Mouse (Mus musculus): ENCODE data around the gene Cebpz. TPM values are rescaled to one million over a fixed set of nuclear protein-coding genes. Genes with fewer than 3 reads are reported as not detected.

Gene Cebpz
- polyA plus RNA-seq, 1 experiment from 2014 or later = 42.4 TPM

DNA sequence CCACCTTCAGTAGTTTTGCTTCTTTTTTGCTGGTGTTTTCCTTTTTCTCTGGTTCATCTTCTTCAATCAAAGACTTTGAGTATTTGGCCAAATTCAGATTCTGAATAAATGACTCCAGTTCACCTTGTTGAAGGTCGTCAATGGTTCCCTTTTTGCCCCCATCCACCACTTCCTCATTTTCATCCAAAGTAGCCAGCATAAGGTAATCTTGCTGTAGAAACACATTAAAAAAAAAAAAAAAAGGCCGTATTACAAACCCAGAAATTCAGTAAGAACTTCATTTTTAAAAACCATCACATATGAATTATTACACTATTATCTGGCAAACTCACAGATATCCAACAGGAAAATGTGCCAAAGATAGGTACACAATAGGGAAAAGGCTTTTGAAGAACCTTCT is 1.0 kb downstream of the Cebpz start:
- Histone ChIP-seq H3K4me1 (peaks cover 11% of the 10 kb centered on the region), H3K27me3 (ENCODE audit: insufficient read depth, poor library complexity, severe bottlenecking) (no peaks in the 10 kb centered on the region), H3K9me3 (no peaks in the 10 kb centered on the region), H3K36me3 (peaks cover 52% of the 10 kb centered on the region), H3K27ac (no peak overlapping the region), H3K4me3 (peak overlapping the region; percentile 92)
- WGBS = 79% methylated on average over 2 of the region's 2 CpGs
- no peak for DNase-seq (ENCODE audit: low spot score)

DNA sequence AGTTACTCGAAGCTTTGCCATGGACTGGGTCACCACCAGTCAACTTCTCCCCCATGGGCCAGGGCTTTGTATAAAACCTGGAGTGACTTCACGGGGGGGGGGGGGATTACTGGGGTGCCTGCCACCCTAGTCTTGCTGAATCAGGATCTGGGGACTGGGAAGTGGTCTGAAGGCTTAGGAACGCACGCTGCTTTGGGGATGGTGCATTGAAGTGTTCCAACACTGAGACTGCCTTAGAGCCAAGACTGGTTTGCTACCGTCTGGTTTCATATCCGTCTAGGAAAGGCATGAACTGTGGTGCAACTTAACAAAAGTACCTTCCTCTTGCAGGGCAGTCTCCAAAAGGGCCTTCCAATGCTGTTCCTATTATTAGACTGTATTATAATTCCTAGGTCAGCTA is 19.2 kb downstream of the Cebpz start:
- Histone ChIP-seq H3K4me3 (0 out of 2 replicates have a peak overlapping the region, but pooled peaks have one; percentile 74), H3K36me3 (peaks cover 44% of the 10 kb centered on the region), H3K27me3 (ENCODE audit: insufficient read depth, poor library complexity, severe bottlenecking) (no peaks in the 10 kb centered on the region), H3K9me3 (no peaks in the 10 kb centered on the region), H3K27ac (0 out of 2 replicates have a peak overlapping the region, but pooled peaks have one; percentile 93), H3K4me1 (peaks cover 10% of the 10 kb centered on the region)
- WGBS = 52% methylated on average over 6 of the region's 6 CpGs
- DNase-seq (ENCODE audit: low spot score) = no peak

DNA sequence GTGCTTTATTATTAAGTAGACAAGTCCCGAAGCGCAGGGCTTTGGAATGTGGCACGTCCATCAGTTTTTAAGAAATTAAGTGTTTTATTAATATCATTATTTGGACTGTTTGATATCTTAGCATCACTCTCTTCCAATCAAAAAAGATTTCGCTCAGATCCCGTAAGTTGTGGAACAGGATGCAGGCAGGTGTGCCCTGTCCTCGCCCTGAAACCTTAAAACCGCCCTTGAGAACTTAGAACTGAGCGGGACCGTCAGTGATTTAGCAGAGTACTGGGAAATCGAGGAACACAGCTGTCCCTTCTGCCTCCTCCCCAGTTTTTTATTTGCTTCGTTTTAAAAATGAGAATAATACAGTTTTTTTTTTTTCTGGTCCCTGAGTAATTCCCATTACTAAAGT is 20.0 kb downstream of the Cebpz start:
- no peak for DNase-seq (ENCODE audit: low spot score)
- Histone ChIP-seq H3K9me3 (no peaks in the 10 kb centered on the region), H3K27ac (peak overlapping the region; percentile 93), H3K36me3 (peaks cover 36% of the 10 kb centered on the region), H3K4me3 (peak overlapping the region; percentile 74), H3K27me3 (ENCODE audit: insufficient read depth, poor library complexity, severe bottlenecking) (no peaks in the 10 kb centered on the region), H3K4me1 (peaks cover 12% of the 10 kb centered on the region)
- 3% methylated on average over 11 of the region's 11 CpGs for WGBS

DNA sequence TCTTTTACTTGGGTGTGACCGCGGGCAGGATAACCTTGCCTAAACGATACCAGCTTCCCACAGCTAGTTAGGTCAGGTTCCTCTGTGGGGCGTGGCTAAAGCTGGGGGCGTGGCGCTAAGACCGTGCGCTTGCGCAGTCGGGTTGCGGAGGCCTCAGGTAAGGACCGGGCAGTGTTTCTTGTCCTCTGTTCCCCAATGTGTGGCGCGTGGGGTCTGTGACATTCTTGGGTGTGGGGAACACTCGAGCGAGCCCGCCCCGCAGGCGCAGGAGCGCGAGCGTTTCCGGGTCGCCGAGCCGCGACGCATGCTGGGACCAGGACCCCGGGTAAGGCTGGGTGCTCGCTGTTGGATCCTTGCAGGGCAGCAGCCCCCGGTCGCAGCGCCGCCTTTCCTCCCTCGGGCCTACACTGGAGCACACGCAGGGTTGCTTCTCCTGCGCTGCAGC is 20.5 kb downstream of the Cebpz start, which contains the start of gene Cebpzos:
Gene Cebpzos (plus strand): TSS at position 132 of the 445 bp plus-strand sequence.
- Histone ChIP-seq H3K27me3 (ENCODE audit: insufficient read depth, poor library complexity, severe bottlenecking) (no peaks in the 10 kb centered on the region), H3K4me1 (peaks cover 12% of the 10 kb centered on the region), H3K36me3 (peaks cover 31% of the 10 kb centered on the region), H3K27ac (peak within 1 kb of the TSS; percentile 93), H3K9me3 (no peaks in the 10 kb centered on the region), H3K4me3 (peak within 1 kb of the TSS; percentile 74)
- WGBS = 0% methylated on average over 37 of the region's 37 CpGs
- DNase-seq (ENCODE audit: low spot score) = peak; percentile 97

DNA sequence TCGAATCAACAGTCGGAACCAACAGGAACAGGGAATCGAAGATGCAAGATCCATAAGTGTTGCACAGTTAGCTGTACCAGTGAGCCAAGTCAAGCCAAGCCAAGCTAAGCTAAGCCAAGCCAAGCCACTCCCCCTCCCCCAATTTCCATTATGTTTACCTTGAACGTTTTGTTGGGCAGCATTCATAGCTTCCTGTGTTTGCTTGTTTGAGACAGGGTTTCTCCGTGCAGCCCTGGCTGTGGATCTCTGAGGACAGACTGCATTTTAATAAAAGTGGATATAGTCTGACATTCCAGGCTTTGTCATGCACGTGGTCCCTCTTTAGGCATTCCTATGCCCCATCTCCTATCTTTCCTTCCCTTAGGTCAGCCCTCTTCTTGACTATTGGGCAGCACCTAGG is 21.1 kb downstream of the Cebpz start:
- Histone ChIP-seq H3K27ac (peak overlapping the region; percentile 93), H3K4me1 (peaks cover 12% of the 10 kb centered on the region), H3K27me3 (ENCODE audit: insufficient read depth, poor library complexity, severe bottlenecking) (no peaks in the 10 kb centered on the region), H3K36me3 (peaks cover 24% of the 10 kb centered on the region), H3K4me3 (peak overlapping the region; percentile 74), H3K9me3 (no peaks in the 10 kb centered on the region)
- 54% methylated on average over 6 of the region's 6 CpGs for WGBS
- DNase-seq (ENCODE audit: low spot score) = no peak

DNA sequence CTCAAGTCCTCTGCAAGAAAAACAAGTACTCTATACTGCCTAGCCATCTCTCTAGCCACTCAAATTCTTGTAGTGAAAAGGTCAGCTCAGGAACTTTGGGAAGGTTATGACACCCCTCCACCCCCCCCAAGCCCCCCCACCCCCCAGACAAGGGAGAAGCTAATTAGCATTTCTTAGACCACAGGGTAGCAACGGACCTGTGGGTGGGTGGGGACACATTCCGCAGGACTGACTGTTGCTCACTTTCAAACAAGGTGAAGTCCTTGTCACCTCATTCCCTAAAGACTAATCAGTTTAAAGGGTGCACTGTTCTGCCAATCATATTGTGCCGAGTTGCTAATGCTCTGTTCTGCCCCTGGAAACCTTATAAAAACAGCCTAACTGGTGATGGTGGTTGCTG is 22.9 kb downstream of the Cebpz start:
- Histone ChIP-seq H3K9me3 (no peaks in the 10 kb centered on the region), H3K27ac (no peak overlapping the region), H3K4me1 (peaks cover 12% of the 10 kb centered on the region), H3K4me3 (no peak overlapping the region), H3K27me3 (ENCODE audit: insufficient read depth, poor library complexity, severe bottlenecking) (no peaks in the 10 kb centered on the region), H3K36me3 (peaks cover 8% of the 10 kb centered on the region)
- WGBS = 67% methylated on average over 3 of the region's 3 CpGs
- no peak for DNase-seq (ENCODE audit: low spot score)

DNA sequence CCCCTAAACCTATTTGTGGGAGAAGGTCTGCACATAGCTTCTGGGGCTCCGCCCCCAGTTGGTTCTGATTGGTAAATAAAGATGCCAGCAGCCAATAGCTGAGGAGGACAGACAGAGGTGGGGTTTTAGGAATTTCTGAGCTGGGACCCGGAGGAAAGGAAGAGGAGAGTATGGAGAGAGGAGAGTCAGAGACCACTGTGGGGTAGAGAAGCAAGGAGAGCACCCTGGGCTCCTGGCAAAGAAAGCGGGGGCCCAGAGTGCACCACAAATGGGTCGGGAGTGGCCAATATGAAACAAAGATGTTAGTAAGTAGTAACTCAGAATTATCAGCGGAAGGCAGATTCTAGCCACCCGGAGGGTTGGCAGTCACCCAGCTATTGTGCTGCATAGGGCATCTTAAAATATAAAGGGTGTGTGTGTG is 24.0 kb downstream of the Cebpz start:
- Histone ChIP-seq H3K27me3 (ENCODE audit: insufficient read depth, poor library complexity, severe bottlenecking) (no peaks in the 10 kb centered on the region), H3K36me3 (no peaks in the 10 kb centered on the region), H3K27ac (peak overlapping the region; percentile 36; the same call in 1 of the 2 replicates), H3K4me3 (peak overlapping the region; percentile 54), H3K9me3 (no peaks in the 10 kb centered on the region), H3K4me1 (peaks cover 12% of the 10 kb centered on the region)
- 22% methylated on average over 6 of the region's 6 CpGs for WGBS
- DNase-seq (ENCODE audit: low spot score) = no peak

DNA sequence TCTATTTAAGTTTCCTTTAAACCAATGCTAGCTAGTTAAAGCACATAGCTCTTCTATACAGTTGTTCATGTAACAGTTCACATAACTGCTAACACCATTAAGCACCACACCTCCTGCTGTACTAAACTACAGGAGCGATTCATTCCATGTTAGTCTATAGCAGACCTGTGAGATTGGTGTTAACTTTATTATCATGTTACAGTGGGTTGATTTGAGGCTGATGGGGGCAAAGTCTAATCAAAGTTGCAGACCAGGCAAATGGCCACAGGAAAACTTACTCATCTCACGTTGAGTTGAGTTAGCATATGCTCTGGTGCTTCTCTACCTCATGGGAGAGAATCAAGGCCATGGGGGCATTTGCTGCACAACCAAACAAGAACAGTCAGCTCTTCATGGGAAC is 27.5 kb downstream of the Cebpz start:
- Histone ChIP-seq H3K27ac (no peak overlapping the region), H3K36me3 (no peaks in the 10 kb centered on the region), H3K9me3 (no peaks in the 10 kb centered on the region), H3K27me3 (ENCODE audit: insufficient read depth, poor library complexity, severe bottlenecking) (no peaks in the 10 kb centered on the region), H3K4me1 (peaks cover 5% of the 10 kb centered on the region), H3K4me3 (no peak overlapping the region)
- 70% methylated on average over 2 of the region's 2 CpGs for WGBS
- no peak for DNase-seq (ENCODE audit: low spot score)

DNA sequence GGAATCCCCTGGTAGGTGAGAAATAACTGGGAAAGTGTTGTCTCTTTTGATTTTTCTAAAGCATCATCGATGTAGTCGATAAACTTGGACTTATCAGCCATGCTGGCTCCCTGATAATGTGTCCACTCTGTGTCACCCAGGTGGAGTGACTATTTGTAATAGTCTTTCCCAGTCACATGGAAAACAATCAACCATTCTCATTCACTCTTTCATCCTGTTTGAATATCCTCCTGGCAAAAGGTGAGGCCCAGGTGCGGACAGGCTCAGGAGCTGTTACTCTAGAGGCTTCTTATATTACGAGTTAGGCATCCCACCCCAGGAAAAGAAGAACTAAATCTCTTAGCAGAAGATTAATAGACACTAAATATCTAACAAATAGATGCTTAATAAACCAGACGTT is 30.0 kb downstream of the Cebpz start, which contains the start of gene Sult6b1:
Gene Sult6b1 (minus strand): TSS at position 101 of the 400 bp plus-strand sequence.
- H3K36me3 ChIP-seq = no peaks in the 10 kb centered on the region
- WGBS = 79% methylated on average over 5 of the region's 5 CpGs
- H3K27me3 ChIP-seq (ENCODE audit: insufficient read depth, poor library complexity, severe bottlenecking) = no peaks in the 10 kb centered on the region
- H3K4me3 ChIP-seq = no peak within 1 kb of the TSS
- no peak for DNase-seq (ENCODE audit: low spot score)
- H3K9me3 ChIP-seq = no peaks in the 10 kb centered on the region
- H3K4me1 ChIP-seq = no peaks in the 10 kb centered on the region
- H3K27ac ChIP-seq = no peak within 1 kb of the TSS

DNA sequence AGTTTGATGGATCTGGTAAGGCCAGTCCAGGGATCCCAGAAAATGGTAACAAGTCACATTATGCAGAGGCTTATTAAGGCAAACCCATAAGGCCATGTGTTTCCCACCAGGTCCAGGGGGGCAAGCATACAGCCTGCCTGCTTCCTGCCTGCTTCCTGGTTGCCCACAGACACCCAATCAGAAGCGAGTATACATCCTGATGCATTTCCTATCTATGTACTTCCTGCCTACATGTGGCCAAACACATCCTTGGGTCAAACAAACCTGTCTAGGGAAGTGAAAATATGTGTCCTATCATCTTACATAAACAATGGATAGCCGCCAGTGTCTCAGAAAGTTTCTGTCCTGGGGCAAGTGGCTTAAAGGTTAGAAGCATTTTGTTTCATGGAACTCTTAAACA is 33.7 kb downstream of the Cebpz start:
- H3K27me3 ChIP-seq (ENCODE audit: insufficient read depth, poor library complexity, severe bottlenecking) = no peaks in the 10 kb centered on the region
- H3K9me3 ChIP-seq = no peaks in the 10 kb centered on the region
- no peaks in the 10 kb centered on the region for H3K36me3 ChIP-seq
- no peak overlapping the region for H3K4me3 ChIP-seq
- no peaks in the 10 kb centered on the region for H3K4me1 ChIP-seq
- WGBS = 64% methylated on average over 2 of the region's 2 CpGs
- H3K27ac ChIP-seq = no peak overlapping the region
- no peak for DNase-seq (ENCODE audit: low spot score)

DNA sequence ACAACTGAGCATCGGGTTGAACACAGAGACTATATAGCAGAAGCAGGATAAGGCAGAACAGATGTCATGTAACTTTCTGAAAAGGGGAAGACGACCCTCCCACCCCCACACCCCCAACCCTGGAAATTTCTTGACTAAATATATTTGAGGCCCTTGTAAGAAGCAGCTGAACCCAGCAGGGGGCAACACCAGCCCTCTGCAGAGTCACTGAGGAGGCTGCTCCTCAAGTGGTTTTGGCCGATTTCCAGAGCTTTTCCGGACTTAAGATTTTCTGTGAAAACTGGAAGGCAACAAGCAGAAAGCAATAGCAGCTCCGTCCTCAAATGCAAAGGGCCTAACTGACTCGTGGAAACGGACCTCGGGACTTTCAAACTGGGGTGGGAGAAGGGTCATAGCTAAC is 41.5 kb downstream of the Cebpz start:
- H3K27ac ChIP-seq = no peak overlapping the region
- H3K4me1 ChIP-seq = no peaks in the 10 kb centered on the region
- DNase-seq (ENCODE audit: low spot score) = no peak
- H3K27me3 ChIP-seq (ENCODE audit: insufficient read depth, poor library complexity, severe bottlenecking) = no peaks in the 10 kb centered on the region
- no peaks in the 10 kb centered on the region for H3K9me3 ChIP-seq
- H3K36me3 ChIP-seq = no peaks in the 10 kb centered on the region
- WGBS = 38% methylated on average over 8 of the region's 8 CpGs
- H3K4me3 ChIP-seq = no peak overlapping the region

DNA sequence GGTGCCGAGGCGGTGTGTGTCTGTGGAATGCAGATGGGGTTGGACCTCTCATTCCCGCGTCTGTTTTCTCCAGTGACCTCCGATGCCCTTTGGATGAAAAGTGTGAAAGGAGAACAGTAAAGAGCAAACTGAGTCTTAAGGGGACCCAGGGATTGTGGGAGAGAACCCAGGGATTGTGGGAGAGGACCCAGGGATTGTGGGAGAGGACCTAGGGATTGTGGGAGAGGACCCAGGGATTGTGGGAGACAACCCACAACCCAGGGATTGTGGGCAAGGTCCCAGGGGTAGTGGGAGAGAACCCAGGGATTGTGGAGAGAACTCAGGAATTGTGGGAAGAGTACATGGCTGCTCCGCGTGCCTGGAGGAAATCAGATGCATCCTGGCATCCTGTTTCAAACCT is 41.9 kb downstream of the Cebpz start:
- WGBS = 82% methylated on average over 7 of the region's 7 CpGs
- no peaks in the 10 kb centered on the region for H3K27me3 ChIP-seq (ENCODE audit: insufficient read depth, poor library complexity, severe bottlenecking)
- H3K4me1 ChIP-seq = no peaks in the 10 kb centered on the region
- no peaks in the 10 kb centered on the region for H3K36me3 ChIP-seq
- no peak overlapping the region for H3K4me3 ChIP-seq
- H3K9me3 ChIP-seq = no peaks in the 10 kb centered on the region
- no peak for DNase-seq (ENCODE audit: low spot score)
- no peak overlapping the region for H3K27ac ChIP-seq

DNA sequence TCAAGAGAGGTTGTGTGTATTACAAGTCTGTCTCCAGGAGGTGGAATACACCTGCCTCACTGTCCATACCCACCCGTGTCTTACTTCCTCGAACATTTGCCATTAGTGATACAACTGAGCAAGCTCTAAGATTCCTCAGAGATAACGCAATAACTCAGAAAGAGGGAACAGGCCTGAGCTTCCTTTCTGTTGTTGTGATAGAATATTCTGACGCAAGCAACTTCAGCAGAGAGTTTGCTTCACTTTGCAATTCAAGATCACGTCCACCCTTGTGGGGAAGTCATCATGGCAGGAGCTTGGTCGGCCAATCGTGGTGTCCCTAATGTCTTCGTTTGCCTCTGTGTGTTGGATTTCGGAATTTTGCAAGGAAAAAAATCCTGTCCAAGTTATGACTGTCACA is 45.8 kb downstream of the Cebpz start:
- DNase-seq (ENCODE audit: low spot score) = no peak
- no peaks in the 10 kb centered on the region for H3K36me3 ChIP-seq
- no peak overlapping the region for H3K4me3 ChIP-seq
- H3K27ac ChIP-seq = no peak overlapping the region
- no peaks in the 10 kb centered on the region for H3K4me1 ChIP-seq
- no peaks in the 10 kb centered on the region for H3K9me3 ChIP-seq
- WGBS = 78% methylated on average over 9 of the region's 9 CpGs
- H3K27me3 ChIP-seq (ENCODE audit: insufficient read depth, poor library complexity, severe bottlenecking) = no peaks in the 10 kb centered on the region

DNA sequence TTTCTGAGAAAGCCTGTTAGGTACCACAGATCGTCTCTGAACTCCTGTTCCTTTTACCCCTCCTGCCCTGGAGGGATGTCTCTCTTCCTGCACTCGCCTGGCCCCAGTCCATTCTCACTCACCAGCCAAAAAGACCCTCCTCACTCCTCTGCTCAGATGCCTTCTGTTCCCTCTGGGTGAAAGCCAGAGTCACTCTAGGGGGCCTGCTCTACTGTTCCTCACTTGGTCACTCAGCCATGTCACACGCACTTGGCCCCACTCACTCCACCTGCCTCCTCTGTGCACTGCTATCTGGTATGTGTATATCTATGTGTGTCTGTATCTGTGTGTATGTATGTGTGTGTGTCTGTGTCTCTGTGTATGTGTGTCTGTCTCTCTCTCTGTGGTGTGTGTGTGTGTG is 47.7 kb downstream of the Cebpz start:
- H3K27ac ChIP-seq = no peak overlapping the region
- no peaks in the 10 kb centered on the region for H3K9me3 ChIP-seq
- H3K27me3 ChIP-seq (ENCODE audit: insufficient read depth, poor library complexity, severe bottlenecking) = no peaks in the 10 kb centered on the region
- WGBS = 51% methylated on average over 3 of the region's 3 CpGs
- DNase-seq (ENCODE audit: low spot score) = no peak
- H3K4me3 ChIP-seq = no peak overlapping the region
- no peaks in the 10 kb centered on the region for H3K36me3 ChIP-seq
- H3K4me1 ChIP-seq = no peaks in the 10 kb centered on the region

Data from heart, embryonic 10.5 days (tissue).